Mouse (Mus musculus) bone marrow, adult 2 months (tissue): ENCODE data around the gene Adamts12. TPM values are rescaled to one million over a fixed set of nuclear protein-coding genes. Genes with fewer than 3 reads are reported as not detected.

ENCODE experiments used
- H3K27ac ChIP-seq: fragments of 200-500 bp; 2 replicates; pipeline ENCODE4 v1.5.1; 2012; ENCODE audit warnings: low read depth, mild to moderate bottlenecking, control low read depth, inconsistent platforms, low read length; ENCODE audit not compliant: control insufficient read depth, poor library complexity, insufficient read depth
- H3K4me1 ChIP-seq: fragments of 200-500 bp; 2 replicates; pipeline ENCODE4 v1.6.1; 2011; ENCODE audit warnings: low read length; ENCODE audit not compliant: control insufficient read depth, insufficient read depth
- H3K4me3 ChIP-seq: fragments of 200-500 bp; replicated peaks from 2 replicates; pipeline ENCODE3; 2011; ENCODE audit warnings: mild to moderate bottlenecking, low read depth, low read length, control low read depth; ENCODE audit not compliant: control insufficient read depth
- CTCF ChIP-seq: fragments of 200-500 bp; IDR thresholded peaks from 2 replicates; pipeline ENCODE4 v1.5.1; 2011; ENCODE audit warnings: low read length, control low read depth; ENCODE audit not compliant: control insufficient read depth, insufficient read depth
- POLR2A ChIP-seq: fragments of 200-500 bp; IDR thresholded peaks from 2 replicates; pipeline ENCODE4 v1.6.1; 2011; ENCODE audit warnings: low read depth, mild to moderate bottlenecking, control low read depth, low read length, borderline replicate concordance; ENCODE audit not compliant: control insufficient read depth
- WGBS: fragments of 180-500 bp; shearing (Covaris S2); methylation state at CpG from one replicate; pipeline ENCODE4 v1.1.7; 2018; 5-methylcytosine and 5-hydroxymethylcytosine counted together
- polyA plus RNA-seq: library from polyadenylated mRNA; stranded (reverse); fragments of >200 nt; gene quantifications from 2 replicates; pipeline ENCODE4 v1.2.4, GENCODE M21; 2011; ENCODE audit warnings: low replicate concordance; ENCODE audit not compliant: missing spikeins, insufficient read depth, insufficient read length

Adamts12 gene
- polyA plus RNA-seq, 1 experiment, result not detected

GRCm38 (mm10) chr15:11064160-11064557 is 431 bp upstream of the Adamts12 start:
- no peak overlapping the region for H3K27ac ChIP-seq
- TF ChIP-seq CTCF (no peak), POLR2A (no peak)
- H3K4me1 ChIP-seq, result no peaks in the 10 kb centered on the region
- no peak overlapping the region for H3K4me3 ChIP-seq
- WGBS, result 21% methylated on average over 2 of the region's 2 CpGs

- WGBS, result 30% methylated on average over 9 of the region's 9 CpGs
- H3K4me1 ChIP-seq, result no peaks in the 10 kb centered on the region
- H3K4me3 ChIP-seq, result no peak overlapping the region
- no peak for TF ChIP-seq POLR2A
- no peak for TF ChIP-seq CTCF
- no peak overlapping the region for H3K27ac ChIP-seq
These were observed 1.1 kb downstream of the Adamts12 start for GRCm38 (mm10) chr15:11065528-11066171.

GRCm38 (mm10) chr15:11066299-11066698 is 1.7 kb downstream of the Adamts12 start:
- Histone ChIP-seq H3K4me3 (no peak overlapping the region), H3K4me1 (no peaks in the 10 kb centered on the region), H3K27ac (no peak overlapping the region)
- TF ChIP-seq CTCF (no peak), POLR2A (no peak)
- WGBS, result 67% methylated on average over 5 of the region's 5 CpGs

DNA sequence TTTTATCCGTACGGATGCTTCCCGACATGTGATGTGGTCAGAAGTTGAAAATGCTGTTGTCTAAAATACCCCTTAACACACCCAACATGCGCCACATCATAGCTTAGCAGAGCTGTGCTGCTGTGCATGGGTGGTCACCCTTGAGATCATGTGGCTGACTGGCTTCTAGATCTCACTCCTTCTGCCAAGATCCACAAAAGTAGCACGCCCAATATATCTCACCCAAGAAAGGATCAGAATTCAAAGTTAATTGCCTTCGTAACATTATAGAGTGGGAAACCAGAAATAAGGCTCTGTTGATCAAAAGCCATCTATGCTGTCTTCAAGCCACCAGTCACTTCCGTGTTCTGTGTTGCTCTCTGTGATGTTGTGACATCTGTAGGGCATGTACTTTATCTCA is 3.3 kb downstream of the Adamts12 start:
- no peak overlapping the region for H3K27ac ChIP-seq
- WGBS, result 72% methylated on average over 7 of the region's 7 CpGs
- H3K4me3 ChIP-seq, result no peak overlapping the region
- no peak for TF ChIP-seq POLR2A
- TF ChIP-seq CTCF, result no peak
- no peaks in the 10 kb centered on the region for H3K4me1 ChIP-seq

DNA sequence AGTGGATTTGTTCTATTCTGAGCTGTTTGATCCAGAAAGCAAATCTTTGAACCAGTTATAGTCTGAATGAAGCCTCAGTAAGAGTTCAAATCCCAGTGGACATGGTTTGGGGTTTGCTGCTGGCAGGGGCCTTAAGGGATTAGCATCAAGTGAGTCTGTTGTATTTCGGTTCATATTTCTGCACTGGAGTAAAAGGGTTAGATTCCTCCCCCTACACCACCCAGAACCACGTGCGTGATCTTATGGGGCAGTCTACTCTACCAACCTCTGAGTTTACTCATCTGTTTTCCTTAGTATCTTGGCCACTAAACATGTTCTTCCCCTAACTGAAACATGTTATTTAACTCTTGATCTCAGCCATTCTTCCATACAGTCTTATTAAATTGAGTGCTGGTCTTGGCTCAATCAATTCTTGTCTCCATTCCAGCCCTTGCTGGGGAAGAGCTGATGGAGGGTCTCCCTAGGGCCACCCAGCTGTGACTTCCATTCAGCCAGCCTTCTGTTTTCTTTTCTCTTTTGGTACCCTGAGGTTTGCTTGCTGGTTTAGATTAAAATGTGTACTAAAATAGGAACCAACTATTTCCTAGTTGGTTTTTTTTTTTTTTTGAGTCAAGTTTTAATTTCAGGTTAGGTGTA is 11.3 kb downstream of the Adamts12 start:
- H3K27ac ChIP-seq, result no peak overlapping the region
- no peak overlapping the region for H3K4me3 ChIP-seq
- no peak for TF ChIP-seq POLR2A
- no peak for TF ChIP-seq CTCF
- WGBS, result 80% methylated on average over 3 of the region's 3 CpGs
- H3K4me1 ChIP-seq, result no peaks in the 10 kb centered on the region

DNA sequence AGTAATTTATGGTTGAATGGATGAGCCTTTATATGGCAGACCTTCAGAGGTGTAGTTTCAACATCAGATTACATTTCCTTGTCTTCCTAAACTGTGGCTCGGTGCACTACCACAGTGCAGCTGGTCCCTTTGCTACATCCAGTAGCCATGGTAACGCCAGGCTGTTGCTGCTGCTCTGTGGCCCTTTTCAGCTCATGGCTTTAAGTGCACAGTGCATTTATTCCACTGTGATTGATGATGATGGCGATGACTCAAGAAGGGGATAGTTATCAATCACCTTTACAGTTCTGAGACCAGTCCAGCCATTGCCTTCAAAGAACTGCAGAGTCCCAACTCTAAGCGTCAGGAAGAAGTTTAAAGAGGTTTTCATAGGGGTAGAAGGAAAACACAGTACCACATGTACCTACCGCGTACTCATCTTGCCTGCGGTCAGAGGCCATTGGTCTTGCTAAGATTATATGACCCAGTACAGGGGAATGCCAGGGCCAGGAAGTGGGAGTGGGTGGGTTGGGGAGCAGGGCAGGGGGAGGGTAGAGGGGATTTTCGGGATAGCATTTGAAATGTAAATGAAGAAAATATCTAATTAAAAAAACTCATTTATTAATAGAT is 18.5 kb downstream of the Adamts12 start:
- Histone ChIP-seq H3K27ac (no peak overlapping the region), H3K4me1 (no peaks in the 10 kb centered on the region), H3K4me3 (no peak overlapping the region)
- 84% methylated on average over 8 of the region's 8 CpGs for WGBS
- no peak for TF ChIP-seq CTCF

GRCm38 (mm10) chr15:11083678-11084077 is 19.1 kb downstream of the Adamts12 start:
- no peaks in the 10 kb centered on the region for H3K4me1 ChIP-seq
- H3K4me3 ChIP-seq, result no peak overlapping the region
- 83% methylated on average over 3 of the region's 3 CpGs for WGBS
- H3K27ac ChIP-seq, result no peak overlapping the region
- TF ChIP-seq CTCF (no peak), POLR2A (no peak)

- H3K4me1 ChIP-seq, result no peaks in the 10 kb centered on the region
- WGBS, result 56% methylated on average over 9 of the region's 9 CpGs
- H3K27ac ChIP-seq, result no peak overlapping the region
- no peak overlapping the region for H3K4me3 ChIP-seq
- no peak for TF ChIP-seq POLR2A
- TF ChIP-seq CTCF, result no peak
These were observed 19.8 kb downstream of the Adamts12 start for GRCm38 (mm10) chr15:11084241-11084992.
